Mouse (Mus musculus) embryonic stem cell, embryonic (primary cell): ENCODE measurements around the gene Gsdma3.
"Not testable (repeated sequence)": the region's sequence is repeated elsewhere in the genome, so short reads cannot be mapped to it uniquely, and the experiment has no call there.

Experiments used
- CTCF ChIA-PET, 4 experiments: fragments of 300-600 bp in 2 of 4; fragments of 350-600 bp in 2 of 4; sonication (Branson Sonifier 250); formaldehyde crosslinking; loops; one replicate each; lab custom pipeline; 2022; ENCODE audit warnings: inconsistent platforms in 2 of 4; lab: Charles Lee
- POLR2A ChIA-PET, 4 experiments: fragments of 300-600 bp in 2 of 4; fragments of 350-600 bp in 2 of 4; sonication (Branson Sonifier 250); formaldehyde crosslinking; loops; one replicate each; lab custom pipeline; 2022; ENCODE audit warnings: antibody characterized with exemption in 4 of 4, inconsistent platforms in 1 of 4; lab: Charles Lee

The Gsdma3 gene

DNA sequence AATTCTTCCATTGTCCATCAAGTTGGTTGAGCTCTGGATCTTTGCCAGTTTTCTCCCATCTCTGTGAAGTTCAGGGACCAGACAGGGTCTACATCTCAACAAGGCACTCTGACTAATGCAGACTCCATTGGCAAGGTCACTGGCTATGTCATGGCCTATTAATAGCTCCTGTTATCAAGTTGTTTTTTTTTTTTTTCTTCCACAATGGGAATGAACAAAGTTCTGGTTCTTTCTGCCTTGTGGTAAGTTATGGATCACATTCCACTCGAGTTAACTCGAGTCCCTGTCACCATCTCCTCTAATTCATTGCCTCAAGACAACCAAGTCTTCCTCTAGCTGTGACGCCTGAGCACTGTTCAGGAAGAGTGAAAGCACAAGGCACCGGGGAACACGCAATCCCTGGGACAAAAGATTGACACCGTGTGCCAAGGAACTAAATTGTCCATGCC lies 37.3 kb upstream of the Gsdma3 start:
- ChIA-PET CTCF (interaction anchor here (0.6 to 4.4 kb wide), 16 partner anchors 8 to 284 kb away, joined by 3 to 39 read pairs (median 4); partner anchors contain the start of genes Lrrc3c (in 2 of the 4) and Mien1 (in 1 of the 4)), POLR2A (interaction anchor here (0.6 to 5.1 kb wide), 31 partner anchors 8 to 1731 kb away, joined by 3 to 68 read pairs (median 3); partner anchors contain the start of genes Psmd3 (in 3 of the 4), Lrrc3c (in 2 of the 4), Cdk12 (in 1 of the 4) and Eif1 (in 1 of the 4))

DNA sequence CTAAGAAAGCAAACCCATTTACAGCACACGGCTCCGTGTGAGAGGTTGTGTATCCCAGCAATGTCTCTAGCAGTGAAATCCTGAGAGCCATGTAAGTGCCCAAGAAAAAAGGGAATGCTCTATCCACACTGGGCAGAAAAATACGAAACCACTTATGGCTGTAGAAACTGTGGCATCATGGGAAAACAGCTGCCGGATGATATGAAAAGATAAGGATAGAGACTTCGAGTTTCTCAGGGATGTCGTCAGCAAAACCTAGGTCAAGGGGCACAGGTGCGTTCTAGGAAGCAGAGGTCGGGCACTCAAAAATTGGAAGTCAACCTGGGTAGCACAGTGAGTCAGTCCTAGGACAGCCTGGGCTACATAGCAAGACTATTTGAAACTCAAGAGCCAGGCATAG lies 36.9 kb upstream of the Gsdma3 start:
- CTCF ChIA-PET: interaction anchor here (0.7 to 4.4 kb wide), 8 partner anchors 8 to 283 kb away, joined by 3 to 39 read pairs (median 5); partner anchors contain the start of gene Lrrc3c (in 2 of the 4)
- POLR2A ChIA-PET: interaction anchor here (0.6 to 5.1 kb wide), 16 partner anchors 9 to 796 kb away, joined by 3 to 68 read pairs (median 3); partner anchors contain the start of genes Psmd3 (in 2 of the 4), Lrrc3c (in 1 of the 4), Mien1 (in 1 of the 4) and Thra (in 1 of the 4)

DNA sequence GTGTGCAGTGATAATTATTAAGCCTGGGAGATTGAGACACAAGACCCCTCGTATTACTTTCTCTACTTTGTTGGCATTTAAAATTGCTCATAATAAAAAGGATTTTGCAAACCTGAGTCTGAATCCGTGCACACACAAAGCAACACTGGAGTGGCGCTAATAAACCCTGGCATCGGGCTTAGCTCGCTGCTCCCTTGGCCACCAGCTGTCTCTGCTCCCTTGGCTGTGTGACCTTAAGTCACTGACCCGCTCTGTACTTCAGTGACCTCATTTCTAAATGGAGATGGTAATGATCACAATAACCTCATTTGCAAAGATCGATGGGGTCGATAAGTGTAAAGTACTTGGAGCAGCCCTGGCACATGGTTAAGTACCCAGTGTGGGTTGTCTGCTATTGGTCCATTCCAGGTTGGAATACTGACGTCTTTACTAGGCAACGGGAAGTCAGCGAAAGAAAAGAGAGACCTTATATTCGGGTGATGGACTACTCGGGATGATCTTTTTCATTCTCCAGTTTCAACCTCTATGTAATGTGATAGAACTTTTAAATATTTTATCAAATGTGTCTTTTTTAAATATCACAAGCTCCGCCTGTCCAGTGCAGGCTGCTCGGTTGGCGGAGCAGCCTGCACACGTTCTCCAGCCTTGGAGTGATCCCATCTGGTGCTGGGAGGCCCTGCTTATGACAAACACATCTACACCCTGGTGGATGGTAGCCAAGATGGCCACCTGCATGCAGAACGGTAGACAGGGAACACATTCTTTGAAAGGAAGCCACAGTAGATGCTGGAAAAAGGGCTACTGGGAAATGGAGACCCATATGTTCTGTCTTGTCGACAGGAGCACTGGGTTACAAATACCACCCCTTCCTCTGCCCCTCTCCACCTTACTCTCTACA lies 35.4 kb upstream of the Gsdma3 start:
- POLR2A ChIA-PET: interaction anchor here in 3 of 4 experiments (0.6 to 5.1 kb wide), 4 partner anchors 8 to 11 kb away, joined by 4 to 68 read pairs (median 4); partner anchors contain the start of gene Lrrc3c (in 1 of the 3)

DNA sequence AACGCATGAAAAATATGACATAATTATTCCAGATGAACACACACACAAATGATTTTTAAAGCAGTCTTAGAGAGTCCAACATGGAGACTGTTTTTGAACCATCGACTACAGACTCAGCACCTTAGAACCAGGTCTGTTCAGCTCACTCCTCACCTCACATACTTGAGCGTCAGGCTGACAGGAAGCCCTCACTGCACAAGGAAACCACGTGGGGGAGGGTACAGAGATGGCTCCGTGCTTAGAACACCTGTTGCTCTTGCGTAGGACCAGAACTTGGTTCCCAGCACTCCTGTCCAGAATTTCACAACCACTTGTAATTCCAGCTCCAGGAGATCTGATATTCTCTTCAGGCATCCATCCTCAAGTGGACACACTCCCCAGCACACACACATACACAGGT lies 31.1 kb upstream of the Gsdma3 start:
- POLR2A ChIA-PET: no interaction called here
- CTCF ChIA-PET: interaction anchor here in 2 of 4 experiments (0.8 to 1.0 kb wide), 3 partner anchors 26 to 253 kb away, joined by 3 read pairs; no protein-coding TSS in a partner anchor

More for the DNA sequence above, 35.4 kb upstream of the Gsdma3 start:
- CTCF ChIA-PET: interaction anchor here in 2 of 4 experiments (0.9 to 4.4 kb wide), 2 partner anchors 8 to 11 kb away, joined by 3 to 25 read pairs; partner anchors contain the start of gene Lrrc3c (in 1 of the 2)

DNA sequence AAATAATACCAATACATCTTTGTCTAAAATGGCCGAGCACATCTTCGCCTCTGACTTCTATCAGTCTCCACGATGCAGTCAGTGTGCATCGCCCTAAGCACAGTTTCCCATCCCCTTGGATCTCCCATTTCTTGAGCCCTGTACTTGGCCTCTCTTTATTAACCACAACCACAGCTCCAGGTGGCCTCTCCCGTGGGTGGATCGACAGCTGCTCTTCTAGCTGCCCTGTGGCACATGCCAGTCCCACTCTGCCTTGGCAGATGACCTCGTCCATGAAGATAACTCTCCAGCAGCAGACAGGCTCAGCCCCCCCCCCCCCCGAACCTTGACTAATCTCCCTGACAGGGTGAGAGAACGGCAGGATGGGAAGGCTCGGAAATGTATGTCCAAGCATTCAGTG lies 30.7 kb upstream of the Gsdma3 start:
- ChIA-PET POLR2A (interaction anchor here in 1 of 4 experiments (4.5 kb wide), 1 partner anchor 8 kb away, joined by 49 read pairs; the partner anchor contains the start of gene Ormdl3), CTCF (interaction anchor here in 1 of 4 experiments (0.8 to 0.9 kb wide), 2 partner anchors 39 to 253 kb away, joined by 3 read pairs; no protein-coding TSS in a partner anchor)

DNA sequence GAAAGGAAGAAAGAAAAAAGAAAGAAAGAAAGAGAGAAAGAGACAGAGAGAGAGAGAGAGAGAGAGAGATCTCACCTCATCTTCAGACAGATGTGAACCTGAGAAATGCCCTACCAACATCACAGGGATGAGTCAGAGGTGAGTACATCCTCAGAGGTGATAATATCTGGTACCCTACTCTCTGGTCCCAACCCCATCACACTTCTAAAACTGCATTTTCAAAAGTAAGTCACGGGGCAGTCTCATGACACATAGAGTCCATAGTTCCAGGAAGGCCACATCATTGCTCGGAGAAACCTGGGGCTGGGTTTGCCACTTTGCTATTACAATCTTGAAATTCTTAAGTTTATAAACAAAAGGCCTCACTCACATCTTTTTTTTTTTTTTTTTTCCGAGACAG lies 30.2 kb upstream of the Gsdma3 start:
- ChIA-PET POLR2A (interaction anchor here in 1 of 4 experiments (4.5 kb wide), 1 partner anchor 8 kb away, joined by 49 read pairs; the partner anchor contains the start of gene Ormdl3), CTCF (interaction anchor here in 1 of 4 experiments (0.8 to 0.9 kb wide), 2 partner anchors 39 to 254 kb away, joined by 3 read pairs; no protein-coding TSS in a partner anchor)

DNA sequence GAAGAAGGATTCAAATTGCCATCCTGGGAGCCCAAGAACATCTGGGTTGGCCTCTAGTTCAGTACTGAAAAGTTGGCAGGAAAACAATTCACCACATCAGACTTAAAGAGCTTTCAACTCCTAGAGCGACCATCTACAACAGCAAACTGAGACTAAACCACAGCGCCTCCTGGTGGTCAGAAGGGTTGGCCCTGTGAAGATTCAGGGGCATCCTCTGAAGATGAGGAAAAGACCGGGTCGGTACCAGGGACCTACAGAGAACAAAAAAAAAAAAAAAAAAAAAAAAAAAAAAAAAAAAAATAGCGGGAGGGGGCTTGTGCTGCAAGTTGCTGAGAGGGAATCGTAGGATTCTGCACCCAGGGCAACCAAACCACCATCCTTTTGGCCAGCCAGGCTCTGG lies 28.8 kb upstream of the Gsdma3 start:
- CTCF ChIA-PET: interaction anchor here (0.5 to 3.4 kb wide), 49 partner anchors 8 to 1657 kb away, joined by 3 to 39 read pairs (median 4); partner anchors contain the start of genes Ormdl3 (in 4 of the 4), Zpbp2 (in 2 of the 4) and Psmd3 (in 1 of the 4)
- POLR2A ChIA-PET: interaction anchor here (0.6 to 6.7 kb wide), 8 partner anchors 9 to 211 kb away, joined by 3 to 68 read pairs (median 4); partner anchors contain the start of gene Ormdl3 (in 3 of the 4)

DNA sequence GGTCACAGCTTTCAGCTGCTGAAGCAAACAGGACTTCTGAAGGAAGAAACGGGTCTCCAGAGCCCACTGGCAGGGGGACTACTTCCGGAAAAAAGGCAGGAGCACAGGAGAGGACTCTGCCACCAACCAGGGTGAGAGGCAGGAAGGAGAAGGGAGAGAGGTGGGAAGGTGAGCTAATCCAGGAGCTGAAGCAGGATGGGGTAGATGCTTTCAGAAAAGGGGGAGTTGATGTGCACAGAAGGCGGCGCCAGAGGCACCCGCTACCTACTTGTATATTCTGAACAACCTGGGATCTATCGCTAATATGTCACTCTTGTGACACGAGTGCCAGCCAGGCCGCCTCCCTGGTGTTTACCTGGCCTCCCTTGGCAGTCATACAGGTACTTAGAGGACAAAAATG lies 28.2 kb upstream of the Gsdma3 start, which contains the start of gene Lrrc3c:
Gene Lrrc3c (plus strand): TSS at position 301 of the 400 bp plus-strand sequence.
- CTCF ChIA-PET: interaction anchor here (0.5 to 3.4 kb wide), 16 partner anchors 9 to 256 kb away, joined by 3 to 39 read pairs (median 4); partner anchors contain the start of genes Ormdl3 (in 2 of the 4) and Zpbp2 (in 1 of the 4)
- POLR2A ChIA-PET: interaction anchor here in 2 of 4 experiments (1.2 to 6.7 kb wide), 3 partner anchors 10 to 18 kb away, joined by 3 to 68 read pairs (median 49); partner anchors contain the start of gene Ormdl3 (in 2 of the 2)

DNA sequence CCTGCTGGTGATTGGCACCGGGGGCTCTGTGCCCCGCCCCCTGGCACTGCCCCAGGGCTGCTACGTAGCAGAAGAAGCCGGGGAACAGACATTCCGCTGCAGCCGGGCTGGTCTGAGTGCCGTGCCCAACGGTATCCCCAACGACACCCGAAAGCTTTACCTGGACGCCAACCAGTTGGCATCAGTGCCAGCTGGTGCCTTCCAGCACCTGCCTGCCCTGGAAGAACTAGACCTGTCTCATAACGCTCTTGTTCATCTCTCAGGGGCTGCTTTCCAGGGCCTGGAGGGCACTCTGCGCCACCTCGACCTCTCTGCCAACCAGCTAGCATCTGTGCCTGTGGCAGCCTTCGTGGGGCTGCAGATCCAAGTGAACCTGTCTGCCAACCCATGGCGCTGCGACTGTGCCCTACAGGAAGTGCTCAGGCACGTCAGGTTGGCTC lies 27.3 kb upstream of the Gsdma3 start:
- ChIA-PET CTCF (interaction anchor here (0.6 to 3.4 kb wide), 13 partner anchors 8 to 256 kb away, joined by 3 to 39 read pairs (median 4); partner anchors contain the start of genes Ormdl3 (in 2 of the 4) and Gsdma3 (in 1 of the 4)), POLR2A (interaction anchor here in 2 of 4 experiments (0.7 to 6.7 kb wide), 6 partner anchors 9 to 48 kb away, joined by 3 to 68 read pairs (median 4); partner anchors contain the start of genes Ormdl3 (in 2 of the 2) and Zpbp2 (in 1 of the 2))

DNA sequence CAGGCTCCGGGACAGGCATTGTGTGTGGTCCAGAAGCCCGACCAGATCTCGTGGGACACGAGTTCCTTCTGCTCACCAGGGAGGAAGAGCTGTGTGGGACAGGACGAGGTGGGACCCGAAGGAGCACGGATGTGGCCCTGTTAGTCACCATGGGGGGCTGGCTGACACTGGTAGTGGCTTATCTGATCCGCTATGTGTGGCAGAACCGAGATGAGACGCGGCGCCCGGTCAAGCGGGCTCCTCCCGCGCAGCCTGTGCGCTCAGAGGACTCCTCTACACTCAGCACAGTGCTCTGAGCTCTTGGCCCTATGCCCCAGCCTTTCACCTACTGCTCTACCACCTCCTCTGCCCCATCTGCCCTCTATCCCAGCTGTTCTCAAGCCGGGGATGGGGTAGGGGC lies 26.9 kb upstream of the Gsdma3 start:
- POLR2A ChIA-PET: interaction anchor here in 3 of 4 experiments (0.5 to 6.7 kb wide), 7 partner anchors 9 to 230 kb away, joined by 3 to 68 read pairs (median 4); partner anchors contain the start of genes Ormdl3 (in 2 of the 3) and Zpbp2 (in 1 of the 3)
- CTCF ChIA-PET: interaction anchor here (0.6 to 3.4 kb wide), 13 partner anchors 7 to 257 kb away, joined by 3 to 39 read pairs (median 4); partner anchors contain the start of genes Ormdl3 (in 3 of the 4) and Gsdma3 (in 1 of the 4)

DNA sequence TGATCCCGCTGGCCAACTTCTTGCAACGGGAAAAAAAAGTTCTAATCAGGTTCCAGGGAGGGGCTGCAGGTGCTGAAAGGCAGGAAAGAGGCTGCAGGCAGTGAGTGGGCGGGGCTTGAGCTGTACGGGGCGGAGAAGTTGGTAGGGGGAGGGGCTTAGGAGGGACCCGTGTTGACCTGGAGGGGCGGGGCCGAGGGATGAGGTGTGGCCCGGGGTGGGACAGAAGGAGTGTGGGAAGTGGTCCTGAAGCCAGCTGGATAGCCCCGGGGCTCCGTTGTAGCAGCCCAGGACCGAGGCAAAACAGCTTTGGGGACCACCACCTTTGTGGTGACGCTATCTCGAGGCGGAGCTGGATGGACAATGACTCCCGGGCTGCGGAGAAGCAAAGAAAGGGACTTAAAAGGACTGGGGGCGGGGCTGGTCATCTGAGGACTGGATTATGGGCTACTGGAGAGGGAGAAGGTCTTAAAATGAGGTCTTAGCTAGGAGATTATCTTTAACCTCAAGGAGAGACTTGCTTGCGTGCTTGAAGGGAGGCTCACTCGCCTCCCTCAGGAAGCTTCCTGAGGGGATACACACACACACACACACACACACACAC lies 24.0 kb upstream of the Gsdma3 start:
- CTCF ChIA-PET: interaction anchor here (0.5 to 2.0 kb wide), 26 partner anchors 11 to 824 kb away, joined by 3 to 15 read pairs (median 4); partner anchors contain the start of genes Ormdl3 (in 1 of the 4), Psmd3 (in 1 of the 4), Stard3 (in 1 of the 4) and Zpbp2 (in 1 of the 4)
- POLR2A ChIA-PET: interaction anchor here (0.6 to 6.7 kb wide), 23 partner anchors 9 to 1969 kb away, joined by 3 to 68 read pairs (median 4); partner anchors contain the start of genes Ormdl3 (in 3 of the 4), Psmd3 (in 1 of the 4), Stard3 (in 1 of the 4) and Zpbp2 (in 1 of the 4)

DNA sequence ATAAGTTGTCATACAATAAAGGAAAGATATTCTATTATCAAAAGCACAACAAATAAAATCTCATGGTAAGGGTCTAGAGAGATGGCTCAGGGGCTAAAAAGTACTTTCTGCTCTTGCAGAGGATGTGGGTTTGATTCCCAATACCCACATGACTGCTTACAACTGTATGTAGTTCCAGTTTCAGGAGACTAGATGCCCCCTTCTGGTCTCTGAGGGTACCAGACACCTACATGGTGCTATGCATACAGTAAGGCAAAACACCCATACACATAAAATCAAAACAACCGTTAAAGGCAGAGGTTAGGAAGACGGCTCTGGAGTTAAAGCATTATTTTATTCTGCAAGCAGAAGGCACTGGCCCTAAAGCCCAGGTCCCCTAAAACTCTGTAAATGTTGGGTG lies 22.2 kb upstream of the Gsdma3 start:
- POLR2A ChIA-PET: no interaction called here
- CTCF ChIA-PET: interaction anchor here in 2 of 4 experiments (0.6 to 1.5 kb wide), 2 partner anchors 29 to 183 kb away, joined by 3 to 4 read pairs; no protein-coding TSS in a partner anchor

DNA sequence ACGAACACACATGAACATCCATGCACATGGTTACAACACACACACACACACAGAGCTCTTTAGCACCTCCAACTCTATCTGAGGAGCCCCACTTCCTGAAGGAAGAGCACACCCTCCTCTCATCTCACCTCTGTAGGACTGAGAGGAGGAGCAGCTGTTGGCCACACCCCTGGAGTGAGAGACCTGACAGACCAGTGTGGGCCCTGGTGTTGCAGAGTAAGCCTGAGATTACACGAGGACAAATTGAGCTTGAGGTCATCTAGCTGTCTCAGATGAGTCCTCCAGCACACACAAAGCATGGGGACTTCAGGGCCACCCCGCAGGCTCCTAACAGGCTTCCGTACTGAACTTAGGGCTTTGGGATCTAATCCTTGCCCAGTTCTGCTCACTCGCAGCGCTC lies 21.2 kb upstream of the Gsdma3 start:
- POLR2A ChIA-PET: not testable (repeated sequence)
- CTCF ChIA-PET: interaction anchor here in 2 of 4 experiments (0.6 to 1.5 kb wide), 3 partner anchors 55 to 262 kb away, joined by 3 to 4 read pairs (median 4); no protein-coding TSS in a partner anchor

DNA sequence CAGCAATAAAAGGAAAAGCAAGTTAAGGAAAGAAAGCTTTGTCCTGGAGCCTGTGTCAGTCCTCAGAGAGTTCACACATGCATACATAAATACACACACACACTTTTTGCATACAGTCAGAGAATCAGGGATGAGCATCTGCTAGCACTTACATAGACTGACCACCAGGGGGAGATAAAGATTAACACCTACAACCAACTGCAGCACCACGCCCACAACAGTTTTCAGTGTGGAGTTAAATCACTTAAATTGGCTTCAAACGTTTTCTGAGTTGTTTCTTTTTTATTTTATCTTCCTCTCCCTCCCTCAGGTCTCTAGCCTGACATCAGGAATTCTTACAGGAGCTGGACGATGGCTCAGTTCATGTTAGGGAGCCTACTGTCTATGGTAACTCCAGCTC lies 19.4 kb upstream of the Gsdma3 start:
- ChIA-PET POLR2A (interaction anchor here in 1 of 4 experiments (0.6 kb wide), 1 partner anchor 1038 kb away, joined by 5 read pairs; no protein-coding TSS in a partner anchor), CTCF (interaction anchor here in 3 of 4 experiments (0.7 to 2.2 kb wide), 12 partner anchors 9 to 1691 kb away, joined by 3 to 22 read pairs (median 3); partner anchors contain the start of genes Lrrc3c (in 2 of the 3) and Psmd3 (in 1 of the 3))

DNA sequence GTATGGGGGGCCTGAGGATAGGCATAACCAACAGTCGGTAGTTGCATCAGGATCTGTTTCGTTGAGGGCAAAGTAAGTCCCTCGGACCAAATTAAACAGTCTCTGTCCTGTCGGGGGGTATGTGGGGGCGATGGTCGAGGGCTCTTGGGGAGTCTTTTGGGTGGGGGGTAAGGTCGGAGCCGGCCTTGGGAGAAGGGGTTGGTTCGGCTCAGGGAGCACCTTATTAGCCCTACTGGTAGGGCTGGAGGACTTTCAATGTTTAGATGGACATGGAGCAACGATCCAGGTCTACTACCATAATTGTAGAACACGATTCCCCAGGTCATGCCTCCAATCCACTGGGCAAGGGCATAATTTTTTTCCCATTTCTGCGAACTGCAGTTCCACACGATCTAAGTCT lies 5.4 kb upstream of the Gsdma3 start:
- POLR2A ChIA-PET: no interaction called here
- CTCF ChIA-PET: no interaction called here

DNA sequence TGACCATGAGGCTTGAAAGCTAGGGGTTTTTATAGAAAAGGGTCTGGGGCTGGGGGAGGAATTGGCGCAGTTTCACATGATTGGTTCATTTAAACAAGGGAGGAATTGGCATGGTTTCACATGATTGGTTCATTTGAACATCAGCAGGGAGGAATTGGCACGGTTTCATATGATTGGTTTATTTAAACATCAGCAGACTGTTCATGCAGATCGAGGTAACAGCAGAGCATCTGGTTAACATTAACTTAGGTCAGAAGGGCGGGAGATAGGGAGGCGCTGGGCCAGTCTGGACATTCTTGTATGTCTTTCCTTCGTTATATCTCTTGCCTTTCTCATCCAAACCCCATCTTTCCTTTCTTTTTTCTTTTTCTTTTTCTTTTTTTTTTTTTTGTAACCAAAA lies 2.2 kb upstream of the Gsdma3 start:
- CTCF ChIA-PET: not testable (repeated sequence)
- POLR2A ChIA-PET: interaction anchor here in 1 of 4 experiments (0.7 kb wide), 1 partner anchor 13 kb away, joined by 3 read pairs; no protein-coding TSS in a partner anchor
